Mouse (Mus musculus) lung, embryonic 14.5 days (tissue): ENCODE data around the gene Pcsk7. TPM values are rescaled to one million over a fixed set of nuclear protein-coding genes. Genes with fewer than 3 reads are reported as not detected.
A peak's percentile ranks its signal among the peaks of the same experiment; 100 is the strongest.

ENCODE experiments used
- ATAC-seq: fragments of 200-750 bp; cut with Nextera tagmentation; 2 replicates; pipeline ENCODE4 v1.8.0; 2017; ENCODE audit warnings: mild to moderate bottlenecking, moderate TSS enrichment, moderate library complexity; ENCODE audit not compliant: insufficient read depth
- DNase-seq: peaks from one replicate; pipeline ENCODE4 v3.0.0-alpha.2; 2015
- H3K27ac ChIP-seq: fragments of 300-500 bp; sonication (generic); 2 replicates; pipeline ENCODE4 v1.5.1; 2014; ENCODE audit warnings: low read depth, mild to moderate bottlenecking, moderate library complexity
- H3K27me3 ChIP-seq: fragments of 300-500 bp; sonication (generic); 2 replicates; pipeline ENCODE4 v1.6.1; 2014; ENCODE audit warnings: low read length, control low read depth; ENCODE audit not compliant: insufficient read depth
- H3K36me3 ChIP-seq: fragments of 300-500 bp; sonication (generic); 2 replicates; pipeline ENCODE4 v1.6.1; 2014; ENCODE audit warnings: control low read depth; ENCODE audit not compliant: insufficient read depth
- H3K4me1 ChIP-seq: fragments of 300-500 bp; sonication (generic); 2 replicates; pipeline ENCODE4 v1.6.1; 2014; ENCODE audit warnings: antibody characterized with exemption, control low read depth; ENCODE audit not compliant: insufficient read depth
- H3K4me2 ChIP-seq: fragments of 300-500 bp; sonication (generic); 2 replicates; pipeline ENCODE4 v1.6.1; 2014; ENCODE audit warnings: mild to moderate bottlenecking
- H3K4me3 ChIP-seq: fragments of 300-500 bp; sonication (generic); 2 replicates; pipeline ENCODE4 v1.5.1; 2014; ENCODE audit warnings: low read depth, low read length
- H3K9ac ChIP-seq: fragments of 300-500 bp; sonication (generic); 2 replicates; pipeline ENCODE4 v1.6.1; 2014
- H3K9me3 ChIP-seq: fragments of 300-500 bp; sonication (generic); 2 replicates; pipeline ENCODE4 v1.6.1; 2016; ENCODE audit warnings: low read depth, low read length, control low read depth
- CTCF ChIP-seq: IDR thresholded peaks from 2 replicates; pipeline ENCODE4 v1.5.1; 2016; ENCODE audit warnings: antibody characterized with exemption, low read depth
- WGBS: fragments of 180-500 bp; shearing (Covaris S2); extraction: QIAGEN DNeasy Blood & Tissue Kit; methylation state at CpG from one replicate; pipeline ENCODE4 v1.1.7; 2014; 5-methylcytosine and 5-hydroxymethylcytosine counted together
- polyA plus RNA-seq: library from polyadenylated mRNA; unstranded; fragments of >200 nt; fragmentation: Nextera tagmentation; extraction: Ambion mirVana; gene quantifications from 2 replicates; pipeline ENCODE4 v1.2.1, GENCODE M21; 2014

Pcsk7 gene
- polyA plus RNA-seq, 1 experiment from 2014 or later = 19.2 TPM

DNA sequence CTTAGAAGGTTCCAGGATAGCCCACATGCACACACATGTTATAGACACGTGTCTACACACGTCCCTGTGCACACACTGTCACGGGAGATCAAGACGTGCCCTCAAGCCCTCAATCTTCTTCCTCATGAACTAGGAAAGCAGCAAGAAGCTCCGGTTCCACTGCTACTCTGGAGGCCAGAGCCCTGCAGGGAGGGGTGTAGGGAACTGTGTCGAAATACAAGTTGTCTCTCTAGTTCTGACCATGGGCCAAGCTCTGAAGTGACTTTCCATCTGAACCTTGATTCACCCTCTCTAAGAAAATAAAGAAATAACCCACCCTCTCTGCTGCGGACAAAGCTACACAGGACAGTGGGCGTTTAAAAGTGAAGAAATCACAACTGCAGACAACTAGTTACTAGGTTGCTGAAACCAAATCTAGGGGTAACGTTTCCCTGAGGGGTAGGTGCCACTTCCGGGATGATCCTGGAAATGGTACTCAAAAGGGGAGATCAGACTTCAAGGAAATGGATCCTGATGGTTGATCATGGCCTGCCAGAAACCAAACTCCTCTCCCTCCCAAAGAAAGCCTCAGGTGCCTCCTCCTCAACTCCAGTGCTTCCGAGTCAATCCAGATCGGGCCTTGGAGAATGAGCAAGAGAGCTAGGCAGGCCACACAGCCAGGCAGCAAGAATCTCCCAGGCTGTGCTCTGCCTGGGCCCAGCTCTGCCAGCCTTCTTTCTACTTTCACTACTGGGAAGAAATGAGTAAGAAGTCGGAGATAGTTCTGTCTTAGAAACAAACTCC lies 47.4 kb downstream of the Pcsk7 start:
- Histone ChIP-seq H3K9ac (peak overlapping the region; percentile 90), H3K4me3 (peak overlapping the region; percentile 93), H3K4me2 (peak overlapping the region; percentile 65), H3K27ac (peak overlapping the region; percentile 90; the same call in 1 of the 2 replicates), H3K36me3 (peaks cover 34% of the 10 kb centered on the region), H3K4me1 (peaks cover 3% of the 10 kb centered on the region; the same call in 1 of the 2 replicates), H3K9me3 (no peaks in the 10 kb centered on the region), H3K27me3 (no peaks in the 10 kb centered on the region)
- ATAC-seq (no peak), DNase-seq (no peak)
- TF ChIP-seq CTCF = no peak
- 46% methylated on average over 13 of the region's 13 CpGs for WGBS

DNA sequence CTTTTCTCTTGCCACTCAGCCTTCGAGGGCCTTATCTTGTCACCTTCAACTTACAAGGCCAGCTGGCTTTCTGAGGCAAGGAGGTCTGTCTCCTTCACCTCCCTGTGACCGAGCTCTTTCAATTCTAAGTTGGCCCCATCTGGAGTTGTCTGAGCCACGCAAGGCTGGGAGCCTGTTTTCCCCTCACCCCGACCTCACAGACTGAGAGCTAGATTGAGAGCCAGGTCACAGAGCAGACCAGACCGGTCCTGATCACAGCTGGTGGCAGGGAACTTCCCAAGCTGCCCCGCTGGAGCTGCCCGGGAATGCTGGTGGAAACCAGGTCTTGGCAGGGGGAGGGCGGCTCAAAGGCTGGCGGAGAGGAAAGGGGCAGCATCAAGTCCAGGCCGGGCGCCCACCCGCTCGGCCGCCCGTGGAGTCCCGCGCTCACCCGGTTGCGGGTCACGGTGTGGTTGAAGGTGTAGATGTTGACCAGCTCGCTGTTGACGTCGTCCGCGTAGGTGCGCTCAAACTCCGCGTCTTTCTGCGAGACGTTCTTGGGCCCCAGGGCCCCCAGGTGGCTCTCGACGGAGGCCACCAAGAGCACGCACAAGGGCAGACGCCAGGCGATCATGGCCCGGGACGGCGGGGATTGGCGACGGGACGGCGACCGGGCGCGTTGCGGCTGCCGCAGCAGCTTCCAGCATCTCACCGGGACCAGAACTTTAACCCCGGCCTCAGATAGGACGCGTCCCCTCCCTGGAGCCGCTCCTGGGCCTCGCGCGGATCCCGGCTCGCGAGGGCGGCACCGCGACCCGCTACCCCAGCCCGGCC lies 48.2 kb downstream of the Pcsk7 start:
- peak; percentile 50 for ATAC-seq
- peak; percentile 55 for DNase-seq
- peak overlapping the region; percentile 93 for H3K4me3 ChIP-seq
- H3K4me2 ChIP-seq = peak overlapping the region; percentile 65
- peak overlapping the region; percentile 90 for H3K27ac ChIP-seq
- no peaks in the 10 kb centered on the region for H3K9me3 ChIP-seq
- under 1% methylated on average over 60 of the region's 63 CpGs for WGBS
- peaks cover 6% of the 10 kb centered on the region; the same call in 1 of the 2 replicates for H3K4me1 ChIP-seq
- H3K9ac ChIP-seq = peak overlapping the region; percentile 90
- no peaks in the 10 kb centered on the region for H3K27me3 ChIP-seq
- H3K36me3 ChIP-seq = peaks cover 27% of the 10 kb centered on the region
- no peak for TF ChIP-seq CTCF

DNA sequence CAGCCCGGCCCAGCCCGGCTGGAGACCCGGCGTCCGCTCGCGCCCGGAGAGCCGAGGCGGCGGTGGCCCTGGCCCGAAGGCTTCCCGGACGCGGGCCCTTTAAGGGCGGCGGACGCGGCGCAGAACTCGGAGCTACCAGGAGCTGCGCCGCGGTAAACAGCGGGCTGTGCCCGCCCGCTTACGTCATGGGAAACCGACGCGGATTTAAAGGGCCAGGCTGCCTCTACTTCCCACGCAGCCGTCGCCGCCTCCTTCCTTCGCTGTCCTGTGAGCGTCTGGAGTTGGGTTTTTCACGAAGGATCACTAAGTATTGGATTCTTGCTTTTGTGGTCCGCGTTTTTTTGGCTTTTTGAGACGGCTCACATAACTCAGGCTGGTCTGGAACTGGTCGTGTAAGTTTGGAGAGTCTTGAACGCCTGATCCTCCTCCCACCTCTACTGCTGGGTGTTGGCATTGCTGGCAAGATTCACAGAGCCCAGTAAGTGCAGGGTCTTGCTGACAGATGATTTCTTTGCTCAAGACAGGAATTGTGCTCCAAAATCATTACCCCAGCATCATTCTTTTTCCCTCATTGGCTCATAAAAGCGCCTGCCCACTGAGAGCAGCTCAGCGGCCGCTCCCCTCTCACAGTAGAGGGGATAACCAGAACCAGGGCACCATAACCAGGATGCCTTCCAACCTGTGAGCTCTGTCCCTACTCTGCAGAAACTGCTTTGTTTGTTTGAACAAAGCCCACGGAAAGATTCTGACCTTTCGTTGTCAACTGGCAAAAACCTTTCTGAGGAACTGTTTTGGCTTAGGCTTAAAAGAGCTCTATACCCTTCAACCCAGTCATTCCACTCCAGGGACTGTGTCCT lies 49.0 kb downstream of the Pcsk7 start, which contains the start of gene Sidt2:
TSS of gene Sidt2 (minus strand) at position 152 of the 857 bp plus-strand sequence.
- peaks cover 19% of the 10 kb centered on the region for H3K36me3 ChIP-seq

DNA sequence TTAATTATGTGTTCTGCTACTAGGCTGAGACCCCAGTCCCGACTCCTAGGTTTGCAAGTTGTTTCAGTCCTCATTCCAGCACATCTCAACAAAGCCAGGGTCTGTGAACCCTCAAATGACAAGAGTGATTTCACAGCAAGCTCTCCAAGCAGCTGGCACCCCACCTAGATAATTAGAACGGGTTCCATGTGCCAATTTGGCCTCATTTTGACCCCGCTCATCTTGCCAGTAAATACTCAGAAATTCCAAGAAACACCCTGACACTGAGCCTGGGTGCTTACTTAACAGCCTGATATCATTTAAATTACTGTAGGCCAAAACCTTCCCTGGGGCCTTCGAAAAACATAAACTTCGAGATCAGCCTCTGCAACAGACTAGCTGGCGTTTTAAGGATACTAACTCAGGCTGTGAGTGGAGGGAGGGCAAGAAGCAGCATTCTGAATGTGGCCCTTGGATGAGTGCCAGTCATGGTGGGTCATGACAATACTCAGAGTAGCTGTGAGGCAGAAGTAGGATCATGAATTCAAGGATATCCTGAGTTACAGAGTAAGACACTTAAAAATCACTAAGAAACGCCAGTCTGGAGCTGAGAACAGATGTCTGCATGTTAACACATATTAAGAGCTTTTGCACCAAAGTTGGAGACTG lies 51.9 kb downstream of the Pcsk7 start:
- no peak for ATAC-seq
- DNase-seq = peak; percentile 51
- no peak for TF ChIP-seq CTCF
- peaks cover 6% of the 10 kb centered on the region; the same call in 1 of the 2 replicates for H3K4me1 ChIP-seq
- no peak overlapping the region for H3K4me2 ChIP-seq
- H3K27ac ChIP-seq = peak overlapping the region; percentile 24; the same call in 1 of the 2 replicates
- H3K9me3 ChIP-seq = no peaks in the 10 kb centered on the region
- no peak overlapping the region for H3K4me3 ChIP-seq
- whole genome bisulfite sequencing = 57% methylated on average over 7 of the region's 7 CpGs
- no peaks in the 10 kb centered on the region for H3K27me3 ChIP-seq
- peaks cover 15% of the 10 kb centered on the region for H3K36me3 ChIP-seq
- H3K9ac ChIP-seq = no peak overlapping the region

More for the DNA sequence above, 49.0 kb downstream of the Pcsk7 start, which contains the start of gene Sidt2:
- no peak for TF ChIP-seq CTCF
- Histone ChIP-seq H3K4me2 (peak within 1 kb of the TSS; percentile 65), H3K4me1 (peaks cover 6% of the 10 kb centered on the region; the same call in 1 of the 2 replicates), H3K9me3 (no peaks in the 10 kb centered on the region), H3K9ac (peak within 1 kb of the TSS; percentile 90), H3K27me3 (no peaks in the 10 kb centered on the region), H3K27ac (peak within 1 kb of the TSS; percentile 90), H3K4me3 (peak within 1 kb of the TSS; percentile 93)
- DNase-seq = peak; percentile 97
- under 1% methylated on average over 46 of the region's 48 CpGs for WGBS
- peak; percentile 96 for ATAC-seq

DNA sequence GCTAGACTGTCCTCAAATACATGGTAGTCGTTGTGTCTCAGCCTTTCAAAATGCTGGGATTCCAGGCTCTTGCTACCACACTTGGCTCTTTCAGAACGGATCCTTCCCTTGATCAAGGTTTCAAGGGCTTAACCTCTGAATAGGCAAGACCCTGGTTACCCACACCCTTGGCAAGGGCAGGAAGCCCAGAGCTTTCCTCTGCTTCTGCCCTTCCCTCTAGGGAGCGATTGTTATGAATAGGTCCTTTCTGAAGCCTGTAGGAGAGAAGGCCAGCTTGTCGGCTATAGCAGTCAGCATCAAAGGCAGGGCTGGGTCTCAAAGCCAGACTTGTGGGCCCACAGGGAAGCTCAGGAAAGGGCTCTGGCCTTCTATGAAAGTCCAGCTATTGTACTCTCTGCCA lies 52.6 kb downstream of the Pcsk7 start:
- no peak for ATAC-seq
- H3K4me3 ChIP-seq = no peak overlapping the region
- no peak for DNase-seq
- H3K27me3 ChIP-seq = no peaks in the 10 kb centered on the region
- H3K27ac ChIP-seq = peak overlapping the region; percentile 21; the same call in 1 of the 2 replicates
- WGBS = 48% methylated on average over 4 of the region's 4 CpGs
- peaks cover 5% of the 10 kb centered on the region; the same call in 1 of the 2 replicates for H3K4me1 ChIP-seq
- H3K4me2 ChIP-seq = no peak overlapping the region
- H3K9ac ChIP-seq = no peak overlapping the region
- peaks cover 22% of the 10 kb centered on the region for H3K36me3 ChIP-seq
- no peak for TF ChIP-seq CTCF
- H3K9me3 ChIP-seq = no peaks in the 10 kb centered on the region

DNA sequence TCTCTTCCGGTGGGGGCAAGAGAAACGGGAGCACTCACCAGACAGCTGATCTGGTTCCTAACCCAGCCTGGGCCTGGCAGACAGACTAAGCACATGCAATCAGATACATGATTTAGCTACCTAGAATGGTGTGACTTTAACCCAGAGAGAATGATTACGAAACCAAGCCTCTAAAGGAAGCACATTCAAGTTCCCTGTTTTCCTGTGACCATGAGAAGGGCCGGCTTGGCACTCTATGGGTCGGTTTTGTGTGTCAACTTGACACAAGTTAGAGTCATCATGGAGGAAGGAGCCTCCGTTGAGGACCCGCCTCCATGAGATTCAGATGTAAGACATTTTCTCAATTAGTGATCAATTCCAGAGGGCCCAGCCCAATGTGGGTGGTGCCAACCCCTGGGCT lies 53.4 kb downstream of the Pcsk7 start:
- DNase-seq = no peak

More for the DNA sequence above, 53.4 kb downstream of the Pcsk7 start:
- Histone ChIP-seq H3K4me2 (no peak overlapping the region), H3K4me1 (0 out of 2 replicates have a peak, but pooled peaks cover 3% of the 10 kb centered on the region), H3K27ac (no peak overlapping the region), H3K36me3 (peaks cover 30% of the 10 kb centered on the region), H3K27me3 (no peaks in the 10 kb centered on the region), H3K4me3 (no peak overlapping the region), H3K9ac (no peak overlapping the region), H3K9me3 (no peaks in the 10 kb centered on the region)
- no peak for TF ChIP-seq CTCF
- WGBS = 80% methylated on average over 7 of the region's 7 CpGs
- ATAC-seq = no peak
